Mouse (Mus musculus): Measurements from ENCODE around the gene Trnau1ap. TPM values are rescaled to one million over a fixed set of nuclear protein-coding genes. Genes with fewer than 3 reads are reported as not detected.

Gene Trnau1ap
- polyA plus RNA-seq, 1 experiment from 2014 or later = 77.0 TPM

DNA sequence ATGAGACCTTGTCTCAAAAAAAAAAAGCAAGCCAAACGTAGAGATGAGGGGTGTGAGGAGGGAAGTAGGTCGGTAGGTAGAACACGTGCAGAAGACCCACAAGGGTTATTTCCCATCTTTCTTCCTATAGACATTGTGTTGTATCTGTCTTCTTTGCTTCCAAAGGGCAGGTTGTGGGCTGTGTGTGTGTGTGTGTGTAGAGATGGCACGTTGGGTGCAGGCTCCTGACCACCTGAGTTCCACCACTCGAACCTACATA lies 67.1 kb downstream of the Trnau1ap start:
- Histone ChIP-seq H3K4me2 (replicated peaks; ENCODE audit: low read depth, low read length) (peak overlapping the region; percentile 68; the same call in 1 of the 2 replicates), H3K36me3 (ENCODE audit: insufficient read depth, low read length) (no peaks in the 10 kb centered on the region), H3K9ac (replicated peaks; ENCODE audit: low read length) (no peak overlapping the region), H3K4me3 (ENCODE audit: low read length) (no peak overlapping the region), H3K27ac (ENCODE audit: low read length) (peak overlapping the region; percentile 98; the same call in 1 of the 2 replicates), H3K9me3 (ENCODE audit: low read length) (no peaks in the 10 kb centered on the region), H3K4me1 (ENCODE audit: insufficient read depth, low read length) (peaks cover 20% of the 10 kb centered on the region), H3K27me3 (ENCODE audit: insufficient read depth, low read length) (no peaks in the 10 kb centered on the region)
- WGBS = 71% methylated on average over 5 of the region's 5 CpGs
- ATAC-seq (ENCODE audit: low FRiP score, low TSS enrichment) = no peak

Other genes with a start within 250 kb of the Trnau1ap start
- 0.06 and 0.19 TPM in 2 replicates for gene Oprd1, start 185.1 kb downstream of the Trnau1ap start, polyA plus RNA-seq (2015; fragmentation: Nextera tagmentation; extraction: Ambion mirVana)
- gene Ythdf2, start 117.2 kb downstream of the Trnau1ap start, polyA plus RNA-seq (2015; fragmentation: Nextera tagmentation; extraction: Ambion mirVana) = 106 and 108 TPM in 2 replicates
- gene Gmeb1, start 67.9 kb downstream of the Trnau1ap start, polyA plus RNA-seq (2015; fragmentation: Nextera tagmentation; extraction: Ambion mirVana) = 39.3 and 45.1 TPM in 2 replicates
- gene Taf12, start 55.2 kb downstream of the Trnau1ap start, polyA plus RNA-seq (2015; fragmentation: Nextera tagmentation; extraction: Ambion mirVana) = 42.9 and 45.7 TPM in 2 replicates
- gene Rab42, start 26.2 kb downstream of the Trnau1ap start, polyA plus RNA-seq (2015; fragmentation: Nextera tagmentation; extraction: Ambion mirVana) = 3.9 and 4.1 TPM in 2 replicates
- 89.6 and 92.7 TPM in 2 replicates for gene Rcc1, start 24.1 kb upstream of the Trnau1ap start, polyA plus RNA-seq (2015; fragmentation: Nextera tagmentation; extraction: Ambion mirVana)
- 23.7 and 32.8 TPM in 2 replicates for gene Phactr4, start 93.0 kb upstream of the Trnau1ap start, polyA plus RNA-seq (2015; fragmentation: Nextera tagmentation; extraction: Ambion mirVana)
- gene Med18, start 134.4 kb upstream of the Trnau1ap start, polyA plus RNA-seq (2015; fragmentation: Nextera tagmentation; extraction: Ambion mirVana) = 21.0 and 22.2 TPM in 2 replicates
- 20.4 and 21.2 TPM in 2 replicates for gene Sesn2, start 181.0 kb upstream of the Trnau1ap start, polyA plus RNA-seq (2015; fragmentation: Nextera tagmentation; extraction: Ambion mirVana)
- 1,057 and 1,144 TPM in 2 replicates for gene Atpif1, start 204.1 kb upstream of the Trnau1ap start, polyA plus RNA-seq (2015; fragmentation: Nextera tagmentation; extraction: Ambion mirVana)
- 159 and 164 TPM in 2 replicates for gene Dnajc8, start 206.0 kb upstream of the Trnau1ap start, polyA plus RNA-seq (2015; fragmentation: Nextera tagmentation; extraction: Ambion mirVana)
- 0.29 and 0.54 TPM in 2 replicates for gene Ptafr, start 234.5 kb upstream of the Trnau1ap start, polyA plus RNA-seq (2015; fragmentation: Nextera tagmentation; extraction: Ambion mirVana)

Data from kidney, embryonic 16.5 days (tissue).